Mouse (Mus musculus) lung, postnatal 36 days (tissue): ENCODE measurements around the gene Usp13.

Source experiments
- DNase-seq: peaks from one replicate; pipeline ENCODE4 v3.0.0; 2022; ENCODE audit warnings: mixed read lengths

The Usp13 gene

GRCm38 (mm10) chr3:32939802-32940501 lies 122.6 kb downstream of the Usp13 start:
- DNase-seq = no peak

- DNase-seq = no peak
Measured at GRCm38 (mm10) chr3:32947486-32947885, 130.1 kb downstream of the Usp13 start.

GRCm38 (mm10) chr3:32951382-32951781 lies 134.0 kb downstream of the Usp13 start:
- DNase-seq = no peak

GRCm38 (mm10) chr3:32961494-32961893 lies 144.1 kb downstream of the Usp13 start:
- DNase-seq = no peak

- DNase-seq = peak; percentile 33
Measured at GRCm38 (mm10) chr3:32965528-32965927, 148.2 kb downstream of the Usp13 start.

- no peak for DNase-seq
Measured at GRCm38 (mm10) chr3:32968671-32969425, 151.5 kb downstream of the Usp13 start.

- DNase-seq = no peak
Measured at GRCm38 (mm10) chr3:32970257-32970656, 152.9 kb downstream of the Usp13 start.

GRCm38 (mm10) chr3:32979238-32979637 lies 161.9 kb downstream of the Usp13 start:
- DNase-seq = no peak

GRCm38 (mm10) chr3:32979981-32980380 lies 162.6 kb downstream of the Usp13 start:
- no peak for DNase-seq

GRCm38 (mm10) chr3:32985141-32985540 lies 167.8 kb downstream of the Usp13 start:
- no peak for DNase-seq
